Mouse (Mus musculus) hindbrain, embryonic 11.5 days (tissue): ENCODE data around the gene Guca1b. TPM values are rescaled to one million over a fixed set of nuclear protein-coding genes. Genes with fewer than 3 reads are reported as not detected.

Experiments used
- ATAC-seq: fragments of 200-750 bp; cut with Nextera tagmentation; 2 replicates; pipeline ENCODE4 v1.8.0; 2017; ENCODE audit warnings: mild to moderate bottlenecking, moderate TSS enrichment, moderate library complexity; ENCODE audit not compliant: low FRiP score
- DNase-seq: peaks from one replicate; pipeline ENCODE4 v3.0.0-alpha.2; 2015; ENCODE audit warnings: low spot score
- H3K27ac ChIP-seq: fragments of 300-500 bp; sonication (generic); 2 replicates; pipeline ENCODE4 v1.5.1; 2014; ENCODE audit warnings: mild to moderate bottlenecking, low read depth, low read length
- H3K27me3 ChIP-seq: fragments of 300-500 bp; sonication (generic); 2 replicates; pipeline ENCODE4 v1.6.1; 2014; ENCODE audit warnings: mild to moderate bottlenecking, low read length, moderate library complexity, mixed read lengths; ENCODE audit not compliant: control insufficient read depth, insufficient read depth
- H3K36me3 ChIP-seq: fragments of 300-500 bp; sonication (generic); 2 replicates; pipeline ENCODE4 v1.6.1; 2014; ENCODE audit warnings: mild to moderate bottlenecking, low read length, moderate library complexity, mixed read lengths; ENCODE audit not compliant: control insufficient read depth, insufficient read depth
- H3K4me1 ChIP-seq: fragments of 300-500 bp; sonication (generic); replicated peaks from 2 replicates; pipeline ENCODE4 v1.6.1; 2014; ENCODE audit warnings: low read length, mixed read lengths; ENCODE audit not compliant: control insufficient read depth, insufficient read depth
- H3K4me2 ChIP-seq: fragments of 300-500 bp; sonication (generic); replicated peaks from 2 replicates; pipeline ENCODE4 v1.6.1; 2014; ENCODE audit warnings: mild to moderate bottlenecking, low read depth, low read length
- H3K4me3 ChIP-seq: fragments of 300-500 bp; sonication (generic); 2 replicates; pipeline ENCODE4 v1.5.1; 2014; ENCODE audit warnings: low read depth, low read length
- H3K9ac ChIP-seq: fragments of 300-500 bp; sonication (generic); 2 replicates; pipeline ENCODE4 v1.6.1; 2014; ENCODE audit warnings: low read depth, low read length
- H3K9me3 ChIP-seq: fragments of 300-500 bp; sonication (generic); 2 replicates; pipeline ENCODE4 v1.6.1; 2016; ENCODE audit warnings: low read length; ENCODE audit not compliant: control insufficient read depth
- WGBS: fragments of 180-500 bp; shearing (Covaris S2); extraction: QIAGEN DNeasy Blood & Tissue Kit; methylation state at CpG from one replicate; pipeline ENCODE4 v1.1.7; 2014; 5-methylcytosine and 5-hydroxymethylcytosine counted together
- polyA plus RNA-seq: library from polyadenylated mRNA; unstranded; fragments of >200 nt; fragmentation: Nextera tagmentation; extraction: Ambion mirVana; gene quantifications from 2 replicates; pipeline ENCODE4 v1.2.1, GENCODE M21; 2014

The Guca1b gene
- polyA plus RNA-seq, 1 experiment from 2014 or later = 0.31 TPM

GRCm38 (mm10) chr17:47440359-47440890 lies 55.2 kb downstream of the Guca1b start:
- Histone ChIP-seq H3K4me2 (no peak overlapping the region), H3K4me1 (0 out of 2 replicates have a peak, but pooled peaks cover 2% of the 10 kb centered on the region), H3K36me3 (no peaks in the 10 kb centered on the region), H3K9ac (no peak overlapping the region), H3K27me3 (peaks cover 25% of the 10 kb centered on the region), H3K9me3 (no peaks in the 10 kb centered on the region), H3K4me3 (no peak overlapping the region), H3K27ac (no peak overlapping the region)
- WGBS = 2% methylated on average over 9 of the region's 9 CpGs
- ATAC-seq (peak; percentile 43; the same call in 1 of the 2 replicates), DNase-seq (no peak)

GRCm38 (mm10) chr17:47441296-47442051 lies 56.3 kb downstream of the Guca1b start:
- no peaks in the 10 kb centered on the region for H3K36me3 ChIP-seq
- WGBS = 70% methylated on average over 19 of the region's 19 CpGs
- no peaks in the 10 kb centered on the region for H3K9me3 ChIP-seq
- H3K4me3 ChIP-seq = no peak overlapping the region
- 0 out of 2 replicates have a peak, but pooled peaks cover under 1% of the 10 kb centered on the region for H3K4me1 ChIP-seq
- H3K9ac ChIP-seq = no peak overlapping the region
- H3K27ac ChIP-seq = no peak overlapping the region
- peaks cover 20% of the 10 kb centered on the region for H3K27me3 ChIP-seq
- DNase-seq (no peak), ATAC-seq (no peak)
- H3K4me2 ChIP-seq = no peak overlapping the region

DNA sequence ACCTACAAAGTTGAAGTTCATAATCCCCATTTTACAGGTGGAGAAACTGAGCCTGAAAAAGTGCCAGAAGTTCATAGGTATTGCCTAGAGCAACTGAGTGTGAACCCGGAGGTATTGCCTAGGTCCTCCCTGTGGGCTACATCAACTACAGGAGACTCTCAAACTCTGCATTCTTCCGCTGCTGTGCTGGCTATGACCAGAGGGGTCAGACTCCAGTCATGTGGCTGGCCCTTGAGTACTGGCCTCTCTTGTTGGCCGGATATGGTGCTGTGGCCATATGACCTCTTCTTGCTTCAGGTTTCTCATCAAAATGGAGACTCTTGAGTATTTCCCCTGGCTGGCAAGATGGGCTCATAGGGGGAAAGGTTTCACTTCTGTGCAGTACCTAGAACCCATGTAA lies 57.1 kb downstream of the Guca1b start:
- 72% methylated on average over 3 of the region's 3 CpGs for WGBS
- H3K4me2 ChIP-seq = no peak overlapping the region
- no peak for DNase-seq
- no peaks in the 10 kb centered on the region for H3K4me1 ChIP-seq
- H3K27ac ChIP-seq = no peak overlapping the region
- H3K9me3 ChIP-seq = no peaks in the 10 kb centered on the region
- peaks cover 13% of the 10 kb centered on the region for H3K27me3 ChIP-seq
- no peak overlapping the region for H3K9ac ChIP-seq
- no peak overlapping the region for H3K4me3 ChIP-seq
- H3K36me3 ChIP-seq = no peaks in the 10 kb centered on the region
- no peak for ATAC-seq

Other genes with a start within 250 kb of the Guca1b start
- gene Mrps10, start 16.5 kb upstream of the Guca1b start, polyA plus RNA-seq = 71.5 and 73.6 TPM in 2 replicates
- 1.2 and 1.3 TPM in 2 replicates for gene Guca1a, start 15.2 kb downstream of the Guca1b start, polyA plus RNA-seq
- gene AI661453, start 51.2 kb downstream of the Guca1b start, polyA plus RNA-seq = 0.40 and 0.49 TPM in 2 replicates
- 0.42 and 0.68 TPM in 2 replicates for gene 1700001C19Rik, start 52.0 kb downstream of the Guca1b start, polyA plus RNA-seq
- gene Taf8, start 116.9 kb downstream of the Guca1b start, polyA plus RNA-seq = 26.5 and 28.7 TPM in 2 replicates
- gene Ccnd3, start 119.7 kb downstream of the Guca1b start, polyA plus RNA-seq = 190 and 195 TPM in 2 replicates
- 30.8 and 31.0 TPM in 2 replicates for gene Bysl, start 226.1 kb downstream of the Guca1b start, polyA plus RNA-seq
- 44.6 and 44.8 TPM in 2 replicates for gene Med20, start 226.2 kb downstream of the Guca1b start, polyA plus RNA-seq
- gene Gm20517, start 226.2 kb downstream of the Guca1b start, polyA plus RNA-seq = 1.3 and 1.7 TPM in 2 replicates
- gene Usp49, start 245.3 kb downstream of the Guca1b start, polyA plus RNA-seq = 8.7 and 9.1 TPM in 2 replicates